Mouse (Mus musculus) hindbrain, embryonic 16.5 days (tissue): ENCODE measurements around the gene Atxn7. TPM values are rescaled to one million over a fixed set of nuclear protein-coding genes. Genes with fewer than 3 reads are reported as not detected.

ENCODE experiments used
- ATAC-seq: fragments of 200-750 bp; cut with Nextera tagmentation; 2 replicates; pipeline ENCODE4 v1.8.0; 2017; ENCODE audit warnings: moderate TSS enrichment, moderate library complexity
- H3K27ac ChIP-seq: fragments of 300-500 bp; sonication (generic); 2 replicates; pipeline ENCODE4 v1.5.1; 2014; ENCODE audit warnings: low read depth, mild to moderate bottlenecking, control low read depth, low read length, moderate library complexity
- H3K27me3 ChIP-seq: fragments of 300-500 bp; sonication (generic); replicated peaks from 2 replicates; pipeline ENCODE4 v1.6.1; 2014; ENCODE audit warnings: low read length; ENCODE audit not compliant: control insufficient read depth, insufficient read depth
- H3K36me3 ChIP-seq: fragments of 300-500 bp; sonication (generic); 2 replicates; pipeline ENCODE4 v1.6.1; 2014; ENCODE audit warnings: mild to moderate bottlenecking, low read length, moderate library complexity, mixed read lengths; ENCODE audit not compliant: control insufficient read depth, insufficient read depth
- H3K4me1 ChIP-seq: fragments of 300-500 bp; sonication (generic); 2 replicates; pipeline ENCODE4 v1.6.1; 2014; ENCODE audit warnings: low read depth, low read length; ENCODE audit not compliant: control insufficient read depth, insufficient read depth
- H3K4me2 ChIP-seq: fragments of 300-500 bp; sonication (generic); 2 replicates; pipeline ENCODE4 v1.6.1; 2014; ENCODE audit warnings: mild to moderate bottlenecking, low read length, control low read depth, moderate library complexity
- H3K4me3 ChIP-seq: fragments of 300-500 bp; sonication (generic); 2 replicates; pipeline ENCODE4 v1.5.1; 2014; ENCODE audit warnings: mild to moderate bottlenecking, low read length, control low read depth, moderate library complexity
- H3K9ac ChIP-seq: fragments of 300-500 bp; sonication (generic); 2 replicates; pipeline ENCODE4 v1.6.1; 2014; ENCODE audit warnings: low read depth, mild to moderate bottlenecking, control low read depth, low read length, moderate library complexity
- H3K9me3 ChIP-seq: fragments of 300-500 bp; sonication (generic); 2 replicates; pipeline ENCODE4 v1.6.1; 2014; ENCODE audit warnings: mild to moderate bottlenecking, low read length, moderate library complexity; ENCODE audit not compliant: control insufficient read depth
- WGBS: fragments of 180-500 bp; shearing (Covaris S2); extraction: QIAGEN DNeasy Blood & Tissue Kit; methylation state at CpG from one replicate; pipeline ENCODE4 v1.1.7; 2014; 5-methylcytosine and 5-hydroxymethylcytosine counted together
- polyA plus RNA-seq: library from polyadenylated mRNA; unstranded; fragments of >200 nt; fragmentation: Nextera tagmentation; extraction: Ambion mirVana; gene quantifications from 2 replicates; pipeline ENCODE4 v1.2.1, GENCODE M21; 2015

Gene Atxn7
- polyA plus RNA-seq, 1 experiment from 2014 or later = 3.1 TPM

GRCm38 (mm10) chr14:14087348-14087747, 126.1 kb downstream of the Atxn7 start:
- H3K4me2 ChIP-seq = no peak overlapping the region
- no peaks in the 10 kb centered on the region for H3K4me1 ChIP-seq
- no peak overlapping the region for H3K27ac ChIP-seq
- H3K27me3 ChIP-seq = no peaks in the 10 kb centered on the region
- H3K36me3 ChIP-seq = peaks cover 7% of the 10 kb centered on the region
- no peak overlapping the region for H3K9ac ChIP-seq
- no peak overlapping the region for H3K4me3 ChIP-seq
- H3K9me3 ChIP-seq = no peaks in the 10 kb centered on the region
- ATAC-seq = no peak
- 89% methylated on average over 6 of the region's 6 CpGs for WGBS

GRCm38 (mm10) chr14:14088016-14088791, 127.0 kb downstream of the Atxn7 start:
- H3K36me3 ChIP-seq = peaks cover 10% of the 10 kb centered on the region

DNA sequence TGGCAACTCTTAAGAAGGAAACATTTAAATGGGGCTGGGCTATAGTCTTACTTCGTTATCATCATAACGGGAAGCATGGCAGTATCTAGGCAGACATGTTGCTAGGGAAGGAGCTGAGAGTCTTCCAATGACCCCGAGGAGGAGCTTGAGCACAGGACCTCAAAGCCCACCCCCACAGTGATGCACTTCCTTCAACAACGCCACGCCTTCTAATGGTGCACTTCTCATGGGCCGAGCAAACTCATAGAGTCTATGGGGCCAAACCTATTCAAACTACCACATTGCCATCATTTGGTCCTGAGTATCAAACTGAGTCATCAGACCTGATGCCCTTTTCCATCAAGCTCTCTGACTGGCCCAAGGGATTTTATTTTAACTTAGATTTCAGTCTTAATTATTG, 129.3 kb downstream of the Atxn7 start:
- no peak overlapping the region for H3K27ac ChIP-seq
- no peaks in the 10 kb centered on the region for H3K4me1 ChIP-seq
- H3K9ac ChIP-seq = no peak overlapping the region
- H3K4me2 ChIP-seq = no peak overlapping the region
- no peaks in the 10 kb centered on the region for H3K27me3 ChIP-seq
- WGBS = 95% methylated on average over 6 of the region's 6 CpGs
- peaks cover 10% of the 10 kb centered on the region for H3K36me3 ChIP-seq
- ATAC-seq = no peak
- no peaks in the 10 kb centered on the region for H3K9me3 ChIP-seq
- H3K4me3 ChIP-seq = no peak overlapping the region

More at GRCm38 (mm10) chr14:14088016-14088791, 127.0 kb downstream of the Atxn7 start:
- H3K4me2 ChIP-seq = no peak overlapping the region
- H3K4me3 ChIP-seq = no peak overlapping the region
- no peaks in the 10 kb centered on the region for H3K4me1 ChIP-seq
- no peaks in the 10 kb centered on the region for H3K9me3 ChIP-seq
- no peak overlapping the region for H3K9ac ChIP-seq
- no peaks in the 10 kb centered on the region for H3K27me3 ChIP-seq
- no peak for ATAC-seq
- H3K27ac ChIP-seq = no peak overlapping the region
- WGBS = 91% methylated on average over 9 of the region's 9 CpGs

DNA sequence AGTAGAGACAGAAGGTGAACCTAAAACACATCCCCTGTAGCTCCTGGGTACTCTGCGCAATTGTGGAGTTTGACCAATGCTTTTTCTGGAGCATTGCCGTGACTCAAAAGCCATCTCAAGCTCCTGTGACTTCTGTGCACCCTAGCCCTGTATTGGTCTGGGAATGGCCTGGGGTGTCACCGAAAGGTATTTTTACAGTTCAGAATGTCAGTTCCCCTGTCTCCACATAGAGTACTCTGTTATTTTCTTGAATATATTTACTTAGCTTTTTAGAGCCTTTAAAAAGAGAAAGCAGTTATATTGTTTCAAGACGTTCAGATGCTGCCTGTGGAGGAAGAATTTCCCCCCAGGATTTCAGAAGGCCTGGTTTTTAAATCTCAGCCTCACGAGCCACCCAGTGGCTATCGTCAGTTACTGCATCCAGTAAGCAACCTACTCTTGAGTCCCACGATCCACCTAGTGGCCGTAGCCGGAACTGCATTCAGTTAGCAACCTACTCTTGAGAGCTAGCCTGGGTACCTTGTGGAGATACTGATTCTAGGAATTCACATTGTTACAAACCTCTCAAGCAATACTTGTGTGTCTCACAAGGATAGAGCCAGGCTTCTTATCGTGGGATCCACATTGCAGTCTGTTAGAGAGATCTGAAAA, 137.2 kb downstream of the Atxn7 start:
- H3K4me3 ChIP-seq = no peak overlapping the region
- no peaks in the 10 kb centered on the region for H3K4me1 ChIP-seq

DNA sequence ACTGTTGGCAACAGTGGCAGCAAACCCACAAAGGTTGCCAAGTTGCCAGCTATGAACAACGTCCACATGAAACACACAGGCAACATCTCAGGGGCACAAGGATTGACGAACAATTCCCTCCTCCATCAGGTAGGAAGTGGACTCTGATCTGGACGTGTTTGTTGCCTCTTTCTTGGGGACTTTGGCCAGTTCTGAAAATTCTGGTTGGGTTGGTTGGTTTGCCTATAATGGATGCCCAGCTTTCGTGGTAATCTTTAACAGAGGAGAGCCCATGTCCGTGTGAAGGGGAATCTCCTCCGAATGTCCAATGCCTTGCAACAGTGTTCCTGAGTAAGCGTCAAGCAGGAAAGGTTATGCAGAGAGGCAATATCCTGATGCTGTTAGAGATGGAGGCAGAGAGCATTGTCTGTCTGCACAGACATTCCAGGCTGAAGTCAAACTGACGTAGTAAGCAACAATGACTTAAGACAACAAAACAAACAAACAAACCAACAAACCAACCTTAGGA, 139.6 kb downstream of the Atxn7 start:
- Histone ChIP-seq H3K4me3 (no peak overlapping the region), H3K4me2 (no peak overlapping the region), H3K36me3 (peaks cover 20% of the 10 kb centered on the region), H3K4me1 (no peaks in the 10 kb centered on the region), H3K27me3 (no peaks in the 10 kb centered on the region), H3K9ac (no peak overlapping the region), H3K9me3 (no peaks in the 10 kb centered on the region), H3K27ac (no peak overlapping the region)
- 91% methylated on average over 8 of the region's 8 CpGs for WGBS
- ATAC-seq = no peak

More for the DNA sequence above, 137.2 kb downstream of the Atxn7 start:
- no peak overlapping the region for H3K27ac ChIP-seq
- WGBS = 27% methylated on average over 10 of the region's 10 CpGs
- H3K36me3 ChIP-seq = peaks cover 22% of the 10 kb centered on the region
- peak; percentile 81 for ATAC-seq
- no peak overlapping the region for H3K9ac ChIP-seq
- H3K4me2 ChIP-seq = no peak overlapping the region
- H3K27me3 ChIP-seq = no peaks in the 10 kb centered on the region
- no peaks in the 10 kb centered on the region for H3K9me3 ChIP-seq

DNA sequence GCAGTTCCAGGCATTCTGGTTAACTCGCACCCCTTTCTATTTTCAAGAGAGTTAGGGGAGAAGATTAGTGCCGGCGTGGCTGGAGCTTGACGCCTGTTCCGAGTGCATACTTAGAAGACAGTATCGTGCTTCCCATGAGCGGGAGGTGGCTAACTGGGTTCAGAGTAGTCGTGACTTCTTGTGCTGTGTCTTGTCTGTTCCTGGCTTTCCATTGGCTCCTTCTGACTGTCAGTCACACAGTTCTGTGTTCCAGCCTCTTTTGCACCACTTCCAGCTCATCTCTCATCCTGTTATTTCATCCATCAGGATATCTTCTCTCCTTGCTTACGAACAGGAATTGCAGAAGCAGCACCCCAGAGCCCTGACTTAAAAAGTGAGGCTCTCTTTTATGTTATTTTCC, 140.1 kb downstream of the Atxn7 start:
- 95% methylated on average over 9 of the region's 9 CpGs for WGBS
- Histone ChIP-seq H3K9me3 (no peaks in the 10 kb centered on the region), H3K9ac (no peak overlapping the region), H3K36me3 (peaks cover 17% of the 10 kb centered on the region), H3K4me2 (no peak overlapping the region), H3K27ac (no peak overlapping the region), H3K4me1 (no peaks in the 10 kb centered on the region), H3K4me3 (no peak overlapping the region), H3K27me3 (no peaks in the 10 kb centered on the region)
- no peak for ATAC-seq

DNA sequence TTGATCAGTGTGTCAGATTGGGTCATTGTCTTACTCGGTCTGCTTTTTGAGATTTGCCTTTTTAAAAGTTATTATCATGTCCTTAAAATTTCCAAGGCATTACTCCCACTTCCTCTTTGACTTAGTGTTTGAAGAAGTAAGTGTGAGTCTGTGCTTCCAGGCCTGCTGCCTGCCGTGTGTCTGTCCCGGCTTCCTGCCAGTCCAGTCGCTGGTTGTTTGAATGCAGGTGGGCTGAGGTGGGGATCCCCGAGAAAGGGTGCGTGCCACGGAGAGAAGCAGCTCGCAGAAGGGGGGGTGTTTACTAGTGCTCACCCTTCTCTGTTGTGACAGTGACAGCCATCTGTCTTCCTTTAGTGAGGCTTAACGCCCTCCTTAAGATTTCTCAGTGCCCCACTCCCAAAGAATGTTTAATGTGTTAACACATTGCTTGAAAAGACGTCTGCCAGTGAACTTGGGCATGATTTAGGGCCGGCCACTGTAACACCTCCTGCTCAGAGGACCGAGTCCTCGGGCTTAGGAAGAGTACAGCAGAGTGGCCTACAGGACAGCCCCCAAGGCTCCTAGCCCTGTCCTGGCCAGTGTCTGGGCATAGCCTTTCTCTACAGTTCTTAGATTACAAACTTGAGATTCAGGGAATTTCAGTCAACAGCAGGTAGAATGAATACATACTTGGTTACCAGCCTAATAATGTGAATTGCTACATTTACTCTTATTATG, 143.1 kb downstream of the Atxn7 start:
- H3K36me3 ChIP-seq = peaks cover 17% of the 10 kb centered on the region
- ATAC-seq = no peak
- 71% methylated on average over 13 of the region's 13 CpGs for WGBS
- no peak overlapping the region for H3K9ac ChIP-seq
- no peaks in the 10 kb centered on the region for H3K27me3 ChIP-seq
- H3K4me3 ChIP-seq = no peak overlapping the region
- no peaks in the 10 kb centered on the region for H3K9me3 ChIP-seq
- no peak overlapping the region for H3K27ac ChIP-seq
- H3K4me1 ChIP-seq = no peaks in the 10 kb centered on the region
- no peak overlapping the region for H3K4me2 ChIP-seq

DNA sequence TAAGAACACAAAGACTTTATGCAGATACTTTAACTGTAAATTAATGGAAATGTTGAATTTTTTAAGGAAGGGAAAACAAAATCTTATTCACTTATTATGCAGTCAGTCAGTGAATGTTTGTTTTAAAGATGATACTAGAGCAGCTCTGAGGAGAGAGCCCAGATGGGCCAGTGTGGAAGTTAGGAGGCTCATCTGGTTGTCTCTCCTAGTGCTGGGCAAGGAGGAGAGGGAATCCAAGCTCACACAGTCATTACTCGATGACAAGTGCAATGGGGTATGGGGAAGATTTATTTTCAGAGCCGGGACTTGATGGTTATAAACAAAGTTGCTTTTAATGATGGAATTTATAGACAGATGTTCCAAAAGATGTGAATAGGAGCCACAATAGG, 143.7 kb downstream of the Atxn7 start:
- no peak for ATAC-seq
- Histone ChIP-seq H3K36me3 (peaks cover 17% of the 10 kb centered on the region), H3K27me3 (no peaks in the 10 kb centered on the region), H3K4me2 (no peak overlapping the region), H3K9me3 (no peaks in the 10 kb centered on the region), H3K9ac (no peak overlapping the region), H3K4me1 (no peaks in the 10 kb centered on the region), H3K4me3 (no peak overlapping the region), H3K27ac (no peak overlapping the region)
- WGBS = 83% methylated on average over 2 of the region's 2 CpGs

GRCm38 (mm10) chr14:14110710-14111109, 149.5 kb downstream of the Atxn7 start:
- H3K27me3 ChIP-seq = no peaks in the 10 kb centered on the region
- no peaks in the 10 kb centered on the region for H3K4me1 ChIP-seq
- H3K4me3 ChIP-seq = no peak overlapping the region
- no peak overlapping the region for H3K4me2 ChIP-seq
- no peaks in the 10 kb centered on the region for H3K9me3 ChIP-seq
- WGBS = 73% methylated on average over 4 of the region's 4 CpGs
- no peak overlapping the region for H3K9ac ChIP-seq
- H3K36me3 ChIP-seq = peaks cover 42% of the 10 kb centered on the region
- ATAC-seq = no peak
- no peak overlapping the region for H3K27ac ChIP-seq
